Mouse (Mus musculus) forebrain, postnatal 0 days (tissue): Measurements from ENCODE around the gene Mill1. TPM values are rescaled to one million over a fixed set of nuclear protein-coding genes. Genes with fewer than 3 reads are reported as not detected.

Experiments used
- ATAC-seq: fragments of 200-750 bp; cut with Nextera tagmentation; 2 replicates; pipeline ENCODE4 v1.8.0; 2017; ENCODE audit warnings: mild to moderate bottlenecking, moderate library complexity
- DNase-seq: peaks from one replicate; pipeline ENCODE4 v3.0.0-alpha.2; 2015
- H3K27ac ChIP-seq: fragments of 300-500 bp; sonication (generic); 2 replicates; pipeline ENCODE4 v1.5.1; 2014; ENCODE audit warnings: low read depth, mild to moderate bottlenecking, antibody characterized with exemption, low read length, moderate library complexity, mixed read lengths
- H3K27me3 ChIP-seq: fragments of 300-500 bp; sonication (generic); 2 replicates; pipeline ENCODE4 v1.6.1; 2014; ENCODE audit warnings: mild to moderate bottlenecking, low read length, mixed read lengths; ENCODE audit not compliant: insufficient read depth
- H3K36me3 ChIP-seq: fragments of 300-500 bp; sonication (generic); 2 replicates; pipeline ENCODE4 v1.6.1; 2014; ENCODE audit warnings: mild to moderate bottlenecking, moderate library complexity; ENCODE audit not compliant: insufficient read depth
- H3K4me1 ChIP-seq: fragments of 300-500 bp; sonication (generic); 2 replicates; pipeline ENCODE4 v1.6.1; 2014; ENCODE audit warnings: antibody characterized with exemption; ENCODE audit not compliant: insufficient read depth
- H3K4me2 ChIP-seq: fragments of 300-500 bp; sonication (generic); 2 replicates; pipeline ENCODE4 v1.6.1; 2014; ENCODE audit warnings: low read depth, mild to moderate bottlenecking, moderate library complexity
- H3K4me3 ChIP-seq: fragments of 300-500 bp; sonication (generic); 2 replicates; pipeline ENCODE4 v1.5.1; 2014; ENCODE audit warnings: low read depth, low read length, mixed read lengths
- H3K9ac ChIP-seq: fragments of 300-500 bp; sonication (generic); 2 replicates; pipeline ENCODE4 v1.6.1; 2014; ENCODE audit warnings: mild to moderate bottlenecking
- H3K9me3 ChIP-seq: fragments of 300-500 bp; sonication (generic); 2 replicates; pipeline ENCODE4 v1.6.1; 2016; ENCODE audit warnings: low read length
- CTCF ChIP-seq: sonication (generic); IDR thresholded peaks from 2 replicates; pipeline ENCODE4 v1.5.1; 2016; ENCODE audit warnings: antibody characterized with exemption, control low read depth, low read depth
- WGBS: fragments of 180-500 bp; shearing (Covaris S2); extraction: QIAGEN DNeasy Blood & Tissue Kit; methylation state at CpG from one replicate; pipeline ENCODE4 v1.1.7; 2014; 5-methylcytosine and 5-hydroxymethylcytosine counted together
- polyA plus RNA-seq: library from polyadenylated mRNA; unstranded; fragments of >200 nt; fragmentation: Nextera tagmentation; extraction: Ambion mirVana; gene quantifications from 2 replicates; pipeline ENCODE4 v1.2.1, GENCODE M21; 2015
- total RNA-seq: library from RNA; depleted of rRNA; stranded (reverse); fragments of >200 nt; gene quantifications from 2 replicates; pipeline ENCODE4 v1.2.3, GENCODE M21; 2014; rRNA removed

Mill1 gene
- total and polyA plus RNA-seq, 2 experiments from 2014 or later, result not detected

DNA sequence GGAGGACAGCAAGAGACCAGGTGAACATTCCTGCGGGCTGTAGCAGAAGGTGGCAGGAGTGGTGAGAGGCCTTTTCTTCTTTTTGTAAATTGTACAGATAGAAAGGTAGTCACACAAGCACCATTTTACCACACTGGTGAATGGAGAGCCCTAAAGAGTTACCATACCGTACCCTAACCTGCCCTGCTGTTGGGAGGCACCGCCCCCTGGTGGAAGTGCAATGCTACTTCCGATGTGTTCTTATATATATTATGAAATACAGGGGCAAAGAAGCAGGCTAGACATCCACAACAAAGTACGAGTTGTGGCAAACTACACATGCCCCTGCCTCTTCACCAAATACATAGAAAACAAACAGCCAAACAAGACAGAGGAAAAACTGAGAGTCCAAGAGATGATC lies 19.9 kb downstream of the Mill1 start:
- TF ChIP-seq CTCF, result no peak
- H3K4me2 ChIP-seq, result no peak overlapping the region
- no peak overlapping the region for H3K27ac ChIP-seq
- H3K4me3 ChIP-seq, result no peak overlapping the region
- no peaks in the 10 kb centered on the region for H3K9me3 ChIP-seq
- ATAC-seq, result no peak
- H3K36me3 ChIP-seq, result no peaks in the 10 kb centered on the region
- DNase-seq, result no peak
- 59% methylated on average over 5 of the region's 5 CpGs for WGBS
- H3K27me3 ChIP-seq, result no peaks in the 10 kb centered on the region
- no peaks in the 10 kb centered on the region for H3K4me1 ChIP-seq
- H3K9ac ChIP-seq, result no peak overlapping the region

Other genes with a start within 250 kb of the Mill1 start
- gene Ceacam13, start 235.5 kb upstream of the Mill1 start, total RNA-seq, result not detected in 2 replicates
- not detected in 2 replicates for gene Ceacam13, start 235.5 kb upstream of the Mill1 start, polyA plus RNA-seq
- not detected in 2 replicates for gene Ceacam12, start 179.4 kb upstream of the Mill1 start, total RNA-seq
- gene Ceacam12, start 179.4 kb upstream of the Mill1 start, polyA plus RNA-seq, result not detected in 2 replicates
- not detected in 2 replicates for gene Igfl3, start 68.9 kb upstream of the Mill1 start, total RNA-seq
- gene Igfl3, start 68.9 kb upstream of the Mill1 start, polyA plus RNA-seq, result not detected in 2 replicates
- 0.08 TPM in 1 of 2 replicates, not detected in the other for gene Psg18, start 109.7 kb downstream of the Mill1 start, total RNA-seq
- gene Psg18, start 109.7 kb downstream of the Mill1 start, polyA plus RNA-seq, result not detected in 2 replicates
- not detected in 2 replicates for gene Psg28, start 186.7 kb downstream of the Mill1 start, total RNA-seq
- gene Psg28, start 186.7 kb downstream of the Mill1 start, polyA plus RNA-seq, result not detected in 2 replicates
- gene Psg26, start 238.8 kb downstream of the Mill1 start, total RNA-seq, result not detected in 2 replicates
- gene Psg26, start 238.8 kb downstream of the Mill1 start, polyA plus RNA-seq, result not detected in 2 replicates